Mouse (Mus musculus): ENCODE results near the gene Tuba1b. TPM values are rescaled to one million over a fixed set of nuclear protein-coding genes. Genes with fewer than 3 reads are reported as not detected.

Tuba1b gene
- polyA plus RNA-seq, 1 experiment from 2014 or later: 1,296 TPM

DNA sequence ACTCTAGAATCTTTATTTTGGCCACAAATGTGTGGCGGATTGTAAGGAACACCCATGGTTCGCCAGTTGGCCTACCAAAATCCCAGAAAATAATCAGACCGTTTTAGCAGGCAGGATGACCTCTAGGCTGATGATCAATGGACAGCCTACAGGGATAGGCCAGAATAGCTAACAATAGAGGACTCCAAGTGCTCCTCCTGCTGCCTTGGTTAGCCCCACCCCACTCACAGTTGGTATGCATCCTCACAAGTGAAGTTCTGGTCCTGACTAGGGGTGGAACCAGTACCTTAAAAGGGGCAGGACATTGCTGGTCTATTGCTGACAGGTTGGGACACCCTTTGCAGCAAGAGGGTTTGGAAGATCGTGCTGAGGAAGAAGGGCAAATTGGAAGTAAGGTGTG, 41.3 kb downstream of the Tuba1b start:
- WGBS: 61% methylated on average over 4 of the region's 4 CpGs
- ATAC-seq: no peak
- no peaks in the 10 kb centered on the region for H3K36me3 ChIP-seq
- H3K4me2 ChIP-seq (replicated peaks): no peak overlapping the region
- H3K4me3 ChIP-seq (replicated peaks): no peak overlapping the region
- H3K9ac ChIP-seq: no peak overlapping the region
- H3K27ac ChIP-seq: no peak overlapping the region
- no peaks in the 10 kb centered on the region for H3K9me3 ChIP-seq
- peaks cover 60% of the 10 kb centered on the region for H3K27me3 ChIP-seq (replicated peaks)
- peaks cover 39% of the 10 kb centered on the region for H3K4me1 ChIP-seq (replicated peaks)

- peaks cover 50% of the 10 kb centered on the region for H3K27me3 ChIP-seq (replicated peaks)
- no peak overlapping the region for H3K4me2 ChIP-seq (replicated peaks)
- WGBS: 43% methylated on average over 6 of the region's 6 CpGs
- no peak overlapping the region for H3K4me3 ChIP-seq (replicated peaks)
- peak; percentile 65 for ATAC-seq
- H3K27ac ChIP-seq: no peak overlapping the region
- H3K9ac ChIP-seq: no peak overlapping the region
- no peaks in the 10 kb centered on the region for H3K36me3 ChIP-seq
- H3K9me3 ChIP-seq: no peaks in the 10 kb centered on the region
- peaks cover 31% of the 10 kb centered on the region for H3K4me1 ChIP-seq (replicated peaks)
Measured at GRCm38 (mm10) chr15:98891907-98892606, 42.3 kb downstream of the Tuba1b start.

DNA sequence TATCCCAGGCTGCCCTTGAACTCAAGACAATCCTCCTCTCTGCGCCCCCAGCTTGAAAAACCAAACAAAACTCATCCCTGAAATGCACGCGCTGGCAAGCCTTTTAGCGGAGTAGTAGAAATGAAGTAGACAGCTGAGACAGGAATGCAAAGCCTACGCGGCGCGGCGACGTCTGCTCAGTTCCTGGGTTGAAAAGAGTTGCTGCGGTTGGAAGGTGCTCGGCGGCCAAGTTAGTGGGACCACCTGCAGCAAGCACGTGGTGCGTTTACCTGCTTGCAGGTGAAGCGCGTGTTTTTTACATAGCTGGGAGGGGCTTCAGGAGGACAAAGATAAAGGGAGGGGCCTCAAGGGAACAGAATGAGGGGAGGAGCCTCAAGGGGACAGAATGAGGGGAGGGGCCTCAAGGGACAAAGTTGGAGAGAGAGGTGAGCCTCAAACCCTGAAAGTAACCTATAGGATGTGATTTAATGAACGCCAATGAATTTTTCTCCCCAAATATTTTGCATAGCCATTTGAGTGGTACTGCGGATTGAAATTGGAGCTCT, 43.1 kb downstream of the Tuba1b start:
- H3K27ac ChIP-seq: no peak overlapping the region
- peaks cover 44% of the 10 kb centered on the region for H3K27me3 ChIP-seq (replicated peaks)
- peaks cover 30% of the 10 kb centered on the region for H3K4me1 ChIP-seq (replicated peaks)
- peak; percentile 62 for ATAC-seq
- peak overlapping the region; percentile 32; the same call in 1 of the 2 replicates for H3K9ac ChIP-seq
- H3K4me3 ChIP-seq (replicated peaks): peak overlapping the region; percentile 24
- H3K9me3 ChIP-seq: no peaks in the 10 kb centered on the region
- no peaks in the 10 kb centered on the region for H3K36me3 ChIP-seq
- peak overlapping the region; percentile 58 for H3K4me2 ChIP-seq (replicated peaks)
- 11% methylated on average over 19 of the region's 19 CpGs for WGBS

DNA sequence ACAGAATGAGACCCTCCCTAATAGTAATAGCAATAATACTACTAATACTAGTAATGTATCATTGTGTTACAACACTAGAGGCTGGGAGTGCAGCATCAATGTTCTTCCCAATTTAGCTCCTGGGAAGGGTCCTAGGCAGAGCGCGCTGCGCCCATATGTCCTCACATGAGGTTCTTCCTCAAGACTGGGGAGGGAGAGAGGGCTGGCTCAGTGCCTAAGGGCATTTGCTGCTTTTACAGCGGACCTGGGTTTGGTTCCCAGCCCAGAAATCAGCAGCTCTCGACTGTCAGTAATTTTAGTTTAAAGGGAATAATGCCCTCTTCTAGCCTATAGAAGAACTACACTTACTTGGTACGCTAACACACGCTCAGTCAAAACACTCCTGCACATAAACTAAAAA, 46.8 kb downstream of the Tuba1b start:
- Histone ChIP-seq H3K4me1 (replicated peaks) (0 out of 2 replicates have a peak, but pooled peaks cover 3% of the 10 kb centered on the region), H3K9me3 (no peaks in the 10 kb centered on the region), H3K36me3 (no peaks in the 10 kb centered on the region), H3K27ac (no peak overlapping the region), H3K27me3 (replicated peaks) (peaks cover 6% of the 10 kb centered on the region; the same call in 1 of the 2 replicates), H3K4me3 (replicated peaks) (no peak overlapping the region), H3K9ac (no peak overlapping the region), H3K4me2 (replicated peaks) (no peak overlapping the region)
- WGBS: 78% methylated on average over 7 of the region's 7 CpGs
- no peak for ATAC-seq

DNA sequence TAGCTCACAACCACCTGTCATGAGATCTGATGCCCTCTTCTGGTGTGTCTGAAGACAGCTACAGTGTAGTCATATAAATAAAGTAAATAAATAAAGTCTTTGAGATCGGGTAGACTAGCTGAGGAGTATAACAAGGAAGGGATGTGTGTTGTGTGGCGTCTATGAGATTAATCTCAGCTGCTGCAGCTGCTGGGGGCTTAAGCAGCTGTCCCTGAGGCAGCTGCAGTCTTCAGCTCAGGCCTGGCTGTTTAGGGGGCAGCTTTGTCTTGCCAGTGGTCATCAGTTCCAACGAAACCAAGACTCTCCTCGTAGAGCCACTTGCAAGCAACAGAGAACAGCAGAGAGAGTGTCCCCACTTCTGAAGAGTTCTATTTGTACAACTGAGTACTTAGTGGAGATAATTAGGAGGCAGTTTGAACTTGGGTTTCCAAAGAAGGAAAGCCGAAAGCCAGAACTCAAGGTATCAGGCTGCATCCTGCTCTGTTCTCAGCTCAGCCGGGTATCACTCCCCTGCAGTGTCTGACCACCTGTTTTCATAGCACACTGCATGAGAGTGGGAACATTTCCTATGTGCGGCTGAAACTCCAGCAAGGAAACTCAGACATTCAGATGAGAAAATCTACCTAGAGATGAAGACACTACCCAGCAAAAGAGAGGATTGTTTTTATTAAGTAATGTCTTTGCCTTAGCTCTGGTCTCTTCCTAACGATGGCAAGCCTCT, 47.5 kb downstream of the Tuba1b start:
- Histone ChIP-seq H3K27me3 (replicated peaks) (0 out of 2 replicates have a peak, but pooled peaks cover 6% of the 10 kb centered on the region), H3K36me3 (no peaks in the 10 kb centered on the region), H3K4me2 (replicated peaks) (no peak overlapping the region), H3K4me1 (replicated peaks) (0 out of 2 replicates have a peak, but pooled peaks cover 3% of the 10 kb centered on the region), H3K9me3 (no peaks in the 10 kb centered on the region), H3K9ac (no peak overlapping the region), H3K4me3 (replicated peaks) (no peak overlapping the region), H3K27ac (no peak overlapping the region)
- no peak for ATAC-seq
- 54% methylated on average over 8 of the region's 8 CpGs for WGBS

DNA sequence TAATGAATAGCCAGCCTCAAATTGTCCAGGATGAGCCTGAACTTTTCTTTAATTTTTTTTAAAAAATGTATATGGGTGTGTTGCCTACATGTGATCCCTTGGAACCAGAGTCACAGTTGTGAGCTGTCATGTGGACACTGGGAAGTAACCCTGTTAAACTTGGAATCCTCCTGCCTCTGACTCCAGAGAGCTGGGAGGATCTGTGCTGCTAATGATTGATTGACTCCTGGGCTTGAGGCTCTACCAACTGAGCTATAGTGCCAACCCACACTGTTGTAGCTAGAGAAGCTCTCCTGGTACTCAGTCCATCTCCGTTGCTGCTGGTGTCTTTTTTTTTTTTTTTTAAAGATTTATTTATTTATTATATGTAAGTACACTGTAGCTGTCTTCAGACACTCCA, 50.3 kb downstream of the Tuba1b start:
- 68% methylated on average over 1 of the region's 1 CpGs for WGBS
- Histone ChIP-seq H3K9me3 (no peaks in the 10 kb centered on the region), H3K9ac (no peak overlapping the region), H3K27ac (peak overlapping the region; percentile 48; the same call in 1 of the 2 replicates), H3K36me3 (no peaks in the 10 kb centered on the region), H3K4me3 (replicated peaks) (no peak overlapping the region), H3K27me3 (replicated peaks) (no peaks in the 10 kb centered on the region), H3K4me1 (replicated peaks) (0 out of 2 replicates have a peak, but pooled peaks cover 7% of the 10 kb centered on the region), H3K4me2 (replicated peaks) (no peak overlapping the region)
- ATAC-seq: no peak

GRCm38 (mm10) chr15:98883661-98884060, 50.7 kb downstream of the Tuba1b start:
- H3K36me3 ChIP-seq: no peaks in the 10 kb centered on the region
- no peak overlapping the region for H3K4me3 ChIP-seq (replicated peaks)
- no peak overlapping the region for H3K9ac ChIP-seq
- peak; percentile 34; the same call in 1 of the 2 replicates for ATAC-seq
- H3K4me1 ChIP-seq (replicated peaks): 0 out of 2 replicates have a peak, but pooled peaks cover 7% of the 10 kb centered on the region
- no peaks in the 10 kb centered on the region for H3K9me3 ChIP-seq
- no peak overlapping the region for H3K4me2 ChIP-seq (replicated peaks)
- no peaks in the 10 kb centered on the region for H3K27me3 ChIP-seq (replicated peaks)
- H3K27ac ChIP-seq: peak overlapping the region; percentile 64

- H3K27ac ChIP-seq: no peak overlapping the region
- WGBS: 12% methylated on average over 5 of the region's 5 CpGs
- ATAC-seq: peak; percentile 40
Measured at GRCm38 (mm10) chr15:98881656-98882008, 52.7 kb downstream of the Tuba1b start.

More at GRCm38 (mm10) chr15:98881656-98882008, 52.7 kb downstream of the Tuba1b start:
- no peak overlapping the region for H3K9ac ChIP-seq
- no peaks in the 10 kb centered on the region for H3K36me3 ChIP-seq
- H3K9me3 ChIP-seq: no peaks in the 10 kb centered on the region
- H3K4me2 ChIP-seq (replicated peaks): peak overlapping the region; percentile 95
- peak overlapping the region; percentile 73 for H3K4me3 ChIP-seq (replicated peaks)
- H3K4me1 ChIP-seq (replicated peaks): 0 out of 2 replicates have a peak, but pooled peaks cover 7% of the 10 kb centered on the region
- no peaks in the 10 kb centered on the region for H3K27me3 ChIP-seq (replicated peaks)

Other genes starting within 250 kb of the Tuba1b start
- 0.67 and 0.92 TPM in 2 replicates for gene Ccdc65, start 226.4 kb downstream of the Tuba1b start, polyA plus RNA-seq (2015; fragmentation: Nextera tagmentation; extraction: Ambion mirVana)
- 68.0 and 117 TPM in 2 replicates for gene Fkbp11, start 206.4 kb downstream of the Tuba1b start, polyA plus RNA-seq (2015; fragmentation: Nextera tagmentation; extraction: Ambion mirVana)
- gene Arf3, start 171.4 kb downstream of the Tuba1b start, polyA plus RNA-seq (2015; fragmentation: Nextera tagmentation; extraction: Ambion mirVana): 39.8 and 43.6 TPM in 2 replicates
- gene Wnt10b, start 156.4 kb downstream of the Tuba1b start, polyA plus RNA-seq (2015; fragmentation: Nextera tagmentation; extraction: Ambion mirVana): not detected in 2 replicates
- gene Wnt1, start 144.7 kb downstream of the Tuba1b start, polyA plus RNA-seq (2015; fragmentation: Nextera tagmentation; extraction: Ambion mirVana): not detected in 2 replicates
- gene Ddn, start 125.1 kb downstream of the Tuba1b start, polyA plus RNA-seq (2015; fragmentation: Nextera tagmentation; extraction: Ambion mirVana): not detected in 2 replicates
- 88.3 and 89.0 TPM in 2 replicates for gene Prkag1, start 103.0 kb downstream of the Tuba1b start, polyA plus RNA-seq (2015; fragmentation: Nextera tagmentation; extraction: Ambion mirVana)
- 9.6 and 10.4 TPM in 2 replicates for gene Kmt2d, start 63.4 kb downstream of the Tuba1b start, polyA plus RNA-seq (2015; fragmentation: Nextera tagmentation; extraction: Ambion mirVana)
- 10.8 and 12.5 TPM in 2 replicates for gene Rhebl1, start 40.0 kb downstream of the Tuba1b start, polyA plus RNA-seq (2015; fragmentation: Nextera tagmentation; extraction: Ambion mirVana)
- gene Dhh, start 36.0 kb downstream of the Tuba1b start, polyA plus RNA-seq (2015; fragmentation: Nextera tagmentation; extraction: Ambion mirVana): 0.96 and 1.1 TPM in 2 replicates
- 18.6 and 19.0 TPM in 2 replicates for gene Lmbr1l, start 16.3 kb downstream of the Tuba1b start, polyA plus RNA-seq (2015; fragmentation: Nextera tagmentation; extraction: Ambion mirVana)
- not detected in 2 replicates for gene Gm49450, start 19.0 kb upstream of the Tuba1b start, polyA plus RNA-seq (2015; fragmentation: Nextera tagmentation; extraction: Ambion mirVana)
- 981 and 999 TPM in 2 replicates for gene Tuba1a, start 19.1 kb upstream of the Tuba1b start, polyA plus RNA-seq (2015; fragmentation: Nextera tagmentation; extraction: Ambion mirVana)
- gene Tuba1c, start 95.3 kb upstream of the Tuba1b start, polyA plus RNA-seq (2015; fragmentation: Nextera tagmentation; extraction: Ambion mirVana): 253 and 271 TPM in 2 replicates
- gene Prph, start 120.6 kb upstream of the Tuba1b start, polyA plus RNA-seq (2015; fragmentation: Nextera tagmentation; extraction: Ambion mirVana): 46.9 and 48.1 TPM in 2 replicates
- 24.7 and 25.4 TPM in 2 replicates for gene Troap, start 140.0 kb upstream of the Tuba1b start, polyA plus RNA-seq (2015; fragmentation: Nextera tagmentation; extraction: Ambion mirVana)
- 0.09 TPM in 1 of 2 replicates, not detected in the other for gene C1ql4, start 153.3 kb upstream of the Tuba1b start, polyA plus RNA-seq (2015; fragmentation: Nextera tagmentation; extraction: Ambion mirVana)
- 37.4 and 39.0 TPM in 2 replicates for gene Dnajc22, start 158.6 kb upstream of the Tuba1b start, polyA plus RNA-seq (2015; fragmentation: Nextera tagmentation; extraction: Ambion mirVana)
- 26.6 and 34.7 TPM in 2 replicates for gene Spats2, start 191.4 kb upstream of the Tuba1b start, polyA plus RNA-seq (2015; fragmentation: Nextera tagmentation; extraction: Ambion mirVana)

Data from intestine, embryonic 15.5 days (tissue).